Mouse (Mus musculus): ENCODE measurements at regions not wholly inside any gene's neighbourhood (a gene's known extent, or its start where the extent isn't known, plus 50 kb on each side); places are given as distances from the start of the nearest gene placed in this dataset.

- POLR2A ChIA-PET, result interaction anchor here in 1 of 4 experiments (1.1 to 11.3 kb wide), 5 partner anchors 10 to 195 kb away, joined by 3 to 94 read pairs (median 8); partner anchors contain the start of gene Tnpo1
- CTCF ChIA-PET, result no interaction called here
Measured at GRCm38 (mm10) chr13:99077039-99077749, 92.8 kb upstream of the 1700024P04Rik start.

- ChIA-PET CTCF (interaction anchor here in 1 of 4 experiments (0.6 kb wide), 1 partner anchor 17 kb away, joined by 4 read pairs; no protein-coding TSS in a partner anchor), POLR2A (interaction anchor here in 3 of 4 experiments (0.5 to 11.3 kb wide), 11 partner anchors 8 to 468 kb away, joined by 3 to 94 read pairs (median 4); partner anchors contain the start of gene Tnpo1 (in 1 of the 3))
Measured at GRCm38 (mm10) chr13:99075467-99075866, 91.1 kb upstream of the 1700024P04Rik start.

- POLR2A ChIA-PET, result interaction anchor here in 1 of 4 experiments (0.7 to 11.3 kb wide), 3 partner anchors 11 to 56 kb away, joined by 4 to 94 read pairs (median 11); no protein-coding TSS in a partner anchor
- CTCF ChIA-PET, result no interaction called here
Measured at GRCm38 (mm10) chr13:99071821-99072414, 87.6 kb upstream of the 1700024P04Rik start.

- ChIA-PET CTCF (no interaction called here), POLR2A (interaction anchor here in 1 of 4 experiments (3.0 kb wide), 1 partner anchor 11 kb away, joined by 11 read pairs; no protein-coding TSS in a partner anchor)
Measured at GRCm38 (mm10) chr13:99071413-99071812, 87.0 kb upstream of the 1700024P04Rik start.

- ChIA-PET POLR2A (interaction anchor here in 1 of 4 experiments (1.1 kb wide), 1 partner anchor 21 kb away, joined by 3 read pairs; no protein-coding TSS in a partner anchor), CTCF (interaction anchor here in 1 of 4 experiments (0.5 kb wide), 1 partner anchor 195 kb away, joined by 15 read pairs; no protein-coding TSS in a partner anchor)
Measured at GRCm38 (mm10) chr13:99069767-99070166, 85.4 kb upstream of the 1700024P04Rik start.

- POLR2A ChIA-PET, result interaction anchor here in 2 of 4 experiments (0.8 to 2.0 kb wide), 4 partner anchors 9 to 95 kb away, joined by 3 to 8 read pairs (median 4); no protein-coding TSS in a partner anchor
- CTCF ChIA-PET, result no interaction called here
Measured at GRCm38 (mm10) chr13:99067504-99067903, 83.1 kb upstream of the 1700024P04Rik start.

- ChIA-PET CTCF (no interaction called here), POLR2A (interaction anchor here in 1 of 4 experiments (1.8 kb wide), 1 partner anchor 28 kb away, joined by 6 read pairs; no protein-coding TSS in a partner anchor)
Measured at GRCm38 (mm10) chr13:99063431-99063830, 79.1 kb upstream of the 1700024P04Rik start.

- ChIA-PET POLR2A (interaction anchor here in 1 of 4 experiments (1.8 kb wide), 1 partner anchor 28 kb away, joined by 6 read pairs; no protein-coding TSS in a partner anchor), CTCF (no interaction called here)
Measured at GRCm38 (mm10) chr13:99062936-99063335, 78.6 kb upstream of the 1700024P04Rik start.

- CTCF ChIA-PET, result no interaction called here
Measured at GRCm38 (mm10) chr13:99058131-99058970, 74.0 kb upstream of the 1700024P04Rik start.

GRCm38 (mm10) chr13:99057696-99058095 lies 73.3 kb upstream of the 1700024P04Rik start:
- ChIA-PET POLR2A (interaction anchor here in 2 of 4 experiments (0.9 to 2.7 kb wide), 9 partner anchors 8 to 94 kb away, joined by 3 to 19 read pairs (median 4); no protein-coding TSS in a partner anchor), CTCF (no interaction called here)

More at GRCm38 (mm10) chr13:99058131-99058970, 74.0 kb upstream of the 1700024P04Rik start:
- POLR2A ChIA-PET, result interaction anchor here in 2 of 4 experiments (0.8 to 2.3 kb wide), 9 partner anchors 9 to 191 kb away, joined by 3 to 7 read pairs (median 4); no protein-coding TSS in a partner anchor

- CTCF ChIA-PET, result no interaction called here
- POLR2A ChIA-PET, result interaction anchor here in 2 of 4 experiments (0.6 to 2.7 kb wide), 8 partner anchors 17 to 94 kb away, joined by 3 to 19 read pairs (median 4); no protein-coding TSS in a partner anchor
Measured at GRCm38 (mm10) chr13:99057293-99057588, 72.9 kb upstream of the 1700024P04Rik start.

- ChIA-PET CTCF (no interaction called here), POLR2A (interaction anchor here in 3 of 4 experiments (0.6 to 2.7 kb wide), 12 partner anchors 11 to 619 kb away, joined by 3 to 19 read pairs (median 4); no protein-coding TSS in a partner anchor)
Measured at GRCm38 (mm10) chr13:99056432-99057292, 72.3 kb upstream of the 1700024P04Rik start.

GRCm38 (mm10) chr13:99055609-99056321 lies 71.4 kb upstream of the 1700024P04Rik start:
- POLR2A ChIA-PET, result interaction anchor here in 3 of 4 experiments (0.6 to 2.7 kb wide), 7 partner anchors 9 to 618 kb away, joined by 3 to 19 read pairs (median 4); no protein-coding TSS in a partner anchor
- CTCF ChIA-PET, result no interaction called here

- POLR2A ChIA-PET, result interaction anchor here in 2 of 4 experiments (1.1 to 5.1 kb wide), 2 partner anchors 12 to 13 kb away, joined by 3 to 39 read pairs; no protein-coding TSS in a partner anchor
- CTCF ChIA-PET, result interaction anchor here in 1 of 4 experiments (1.6 kb wide), 1 partner anchor 11 kb away, joined by 3 read pairs; no protein-coding TSS in a partner anchor
Measured at GRCm38 (mm10) chr13:99052076-99052475, 67.7 kb upstream of the 1700024P04Rik start.

GRCm38 (mm10) chr13:99049699-99050098 lies 65.3 kb upstream of the 1700024P04Rik start:
- CTCF ChIA-PET, result no interaction called here
- POLR2A ChIA-PET, result interaction anchor here in 3 of 4 experiments (0.6 to 5.1 kb wide), 9 partner anchors 9 to 74 kb away, joined by 3 to 39 read pairs (median 4); no protein-coding TSS in a partner anchor

- ChIA-PET CTCF (no interaction called here), POLR2A (interaction anchor here in 2 of 4 experiments (1.1 to 5.1 kb wide), 4 partner anchors 10 to 71 kb away, joined by 3 to 39 read pairs (median 9); no protein-coding TSS in a partner anchor)
Measured at GRCm38 (mm10) chr13:99048651-99049100, 64.3 kb upstream of the 1700024P04Rik start.

- CTCF ChIA-PET, result no interaction called here
- POLR2A ChIA-PET, result interaction anchor here in 2 of 4 experiments (0.8 to 1.6 kb wide), 6 partner anchors 8 to 70 kb away, joined by 3 to 4 read pairs (median 4); no protein-coding TSS in a partner anchor
Measured at GRCm38 (mm10) chr13:99047219-99047618, 62.9 kb upstream of the 1700024P04Rik start.

All from embryonic stem cell, embryonic (primary cell).